8 mouse cellular contexts compared by ENCODE assay signal in genomic region chr3:32708368-32709231, GRCm38 (mm10). TPM values are rescaled to one million over a fixed set of nuclear protein-coding genes. Genes with fewer than 3 reads are reported as not detected.
DNase-seq lines count a peak whose midpoint lies in the region; ATAC-seq and TF ChIP-seq lines count a peak whose summit lies in the region.

No protein-coding gene starts in this region.

- H3K4me1 ChIP-seq in bone marrow macrophage, adult 2 months (ENCODE audit: control insufficient read depth, insufficient read depth, low read length): peaks cover 3% of the 10 kb centered on the region; the same call in 1 of the 2 replicates
- no peaks in the 10 kb centered on the region for H3K4me1 ChIP-seq in embryonic fibroblast, embryonic 13.5 days (ENCODE audit: control insufficient read depth, insufficient read depth, low read length)
- peaks cover 10% of the 10 kb centered on the region; the same call in 1 of the 2 replicates for H3K4me1 ChIP-seq in kidney, embryonic 14.5 days (ENCODE audit: control insufficient read depth, insufficient read depth, low read length)
- peaks cover 8% of the 10 kb centered on the region; the same call in 1 of the 2 replicates for H3K4me1 ChIP-seq in limb, embryonic 15.5 days

- peak overlapping the region; percentile 69 for H3K4me2 ChIP-seq in kidney, embryonic 14.5 days (replicated peaks; ENCODE audit: low read depth, low read length)
- H3K4me2 ChIP-seq in limb, embryonic 15.5 days: peak overlapping the region; percentile 69

- H3K27me3 ChIP-seq in kidney, embryonic 14.5 days (ENCODE audit: control insufficient read depth, insufficient read depth, low read length): no peaks in the 10 kb centered on the region
- H3K27me3 ChIP-seq in limb, embryonic 15.5 days: no peaks in the 10 kb centered on the region

- peak; percentile 100 for ATAC-seq in kidney, embryonic 14.5 days (ENCODE audit: low FRiP score, low TSS enrichment)
- peak; percentile 100 for ATAC-seq in limb, embryonic 15.5 days (ENCODE audit: insufficient number of reproducible peaks, low FRiP score, low TSS enrichment, low read depth)

- H3K4me3 ChIP-seq in bone marrow macrophage, adult 2 months (ENCODE audit: insufficient read depth, low read length): peak overlapping the region; percentile 97
- H3K4me3 ChIP-seq in embryonic fibroblast, embryonic 13.5 days (ENCODE audit: insufficient read depth, low read length): peak overlapping the region; percentile 93
- peak overlapping the region; percentile 85 for H3K4me3 ChIP-seq in kidney, embryonic 14.5 days (ENCODE audit: low read length)
- H3K4me3 ChIP-seq in limb, embryonic 15.5 days: peak overlapping the region; percentile 94

- peak; percentile 100 for DNase-seq in A20 (ENCODE audit: low read depth, low spot score)
- peak; percentile 97 to 98 for DNase-seq in heart, adult 9 months (ENCODE audit: low spot score in 2 of 2)
- peak; percentile 93 to 96 for DNase-seq in monocyte, adult 2 months (ENCODE audit: low read depth in 1 of 2, low spot score in 2 of 2)
- DNase-seq in spleen, postnatal 36 days (ENCODE audit: low spot score in 2 of 2): peak; percentile 98

- TF ChIP-seq CTCF in bone marrow macrophage, adult 2 months (IDR thresholded peaks at IDR 0.05; ENCODE audit: low read depth, low read length): no peak
- no peak for TF ChIP-seq CTCF in embryonic fibroblast, embryonic 13.5 days (IDR thresholded peaks at IDR 0.05; ENCODE audit: borderline replicate concordance, insufficient read depth, low read length)

- peak overlapping the region; percentile 83 for H3K9ac ChIP-seq in kidney, embryonic 14.5 days (ENCODE audit: low read depth, low read length)
- peak overlapping the region; percentile 92 for H3K9ac ChIP-seq in limb, embryonic 15.5 days

- under 1% methylated on average over 82 of the region's 90 CpGs for WGBS in kidney, embryonic 14.5 days
- under 1% methylated on average over 90 of the region's 90 CpGs for WGBS in limb, embryonic 15.5 days

- no peaks in the 10 kb centered on the region for H3K9me3 ChIP-seq in kidney, embryonic 14.5 days (ENCODE audit: control insufficient read depth, low read length)
- no peaks in the 10 kb centered on the region for H3K9me3 ChIP-seq in limb, embryonic 15.5 days

- H3K36me3 ChIP-seq in kidney, embryonic 14.5 days (ENCODE audit: control insufficient read depth, insufficient read depth, low read length): peaks cover 21% of the 10 kb centered on the region
- H3K36me3 ChIP-seq in limb, embryonic 15.5 days: peaks cover 21% of the 10 kb centered on the region

- H3K27ac ChIP-seq in bone marrow macrophage, adult 2 months (ENCODE audit: insufficient read depth, low read depth, low read length): peak overlapping the region; percentile 78
- H3K27ac ChIP-seq in embryonic fibroblast, embryonic 13.5 days (ENCODE audit: insufficient read depth, low read length): peak overlapping the region; percentile 69
- peak overlapping the region; percentile 90 for H3K27ac ChIP-seq in kidney, embryonic 14.5 days (ENCODE audit: low read depth, low read length)
- peak overlapping the region; percentile 92 for H3K27ac ChIP-seq in limb, embryonic 15.5 days

- TF ChIP-seq POLR2A in bone marrow macrophage, adult 2 months (IDR thresholded peaks at IDR 0.05; ENCODE audit: borderline replicate concordance, low read depth, low read length): no peak
- TF ChIP-seq POLR2A in embryonic fibroblast, embryonic 13.5 days (IDR thresholded peaks at IDR 0.05; ENCODE audit: low read depth, low read length): peak; percentile 57

RNA-seq across cellular contexts. Expression of gene Actl6a, which starts 2.5 kb away (rescaled TPM):
- polyA plus RNA-seq in bone marrow macrophage, adult 2 months (2012; ENCODE audit: insufficient read depth, insufficient read length, missing spikeins): 31.7 and 40.9 TPM in 2 replicates
- 51.3 and 62.1 TPM in 2 replicates for polyA plus RNA-seq in embryonic fibroblast, embryonic 13.5 days (2011; ENCODE audit: insufficient read length, low read depth, missing spikeins)
- polyA plus RNA-seq in kidney, embryonic 14.5 days (2014; fragmentation: Nextera tagmentation; extraction: Ambion mirVana): 197 and 214 TPM in 2 replicates
- polyA plus RNA-seq in limb, embryonic 15.5 days (2015; fragmentation: Nextera tagmentation; extraction: Ambion mirVana): 113 and 117 TPM in 2 replicates

RNA-seq across cellular contexts. Expression of gene Ndufb5, which starts 28.2 kb away (rescaled TPM):
- 143 TPM in 2 replicates for polyA plus RNA-seq in bone marrow macrophage, adult 2 months (2012; ENCODE audit: insufficient read depth, insufficient read length, missing spikeins)
- 102 and 125 TPM in 2 replicates for polyA plus RNA-seq in embryonic fibroblast, embryonic 13.5 days (2011; ENCODE audit: insufficient read length, low read depth, missing spikeins)
- polyA plus RNA-seq in kidney, embryonic 14.5 days (2014; fragmentation: Nextera tagmentation; extraction: Ambion mirVana): 358 and 449 TPM in 2 replicates
- 263 and 276 TPM in 2 replicates for polyA plus RNA-seq in limb, embryonic 15.5 days (2015; fragmentation: Nextera tagmentation; extraction: Ambion mirVana)

RNA-seq across cellular contexts. Expression of gene Mrpl47, which starts 28.8 kb away (rescaled TPM):
- polyA plus RNA-seq in bone marrow macrophage, adult 2 months (2012; ENCODE audit: insufficient read depth, insufficient read length, missing spikeins): 13.2 and 19.3 TPM in 2 replicates
- polyA plus RNA-seq in embryonic fibroblast, embryonic 13.5 days (2011; ENCODE audit: insufficient read length, low read depth, missing spikeins): 18.9 and 22.7 TPM in 2 replicates
- 35.7 and 55.2 TPM in 2 replicates for polyA plus RNA-seq in kidney, embryonic 14.5 days (2014; fragmentation: Nextera tagmentation; extraction: Ambion mirVana)
- 24.2 and 27.4 TPM in 2 replicates for polyA plus RNA-seq in limb, embryonic 15.5 days (2015; fragmentation: Nextera tagmentation; extraction: Ambion mirVana)

Comparison
In these comparisons a context has a peak if more than half of its experiments do, and no peak if none do; other contexts are left out.
1. Peak in every context shown above with its lines: DNase-seq, ATAC-seq, H3K4me3 ChIP-seq and H3K27ac ChIP-seq.